Mouse (Mus musculus): ENCODE measurements around the gene Nkpd1. TPM values are rescaled to one million over a fixed set of nuclear protein-coding genes. Genes with fewer than 3 reads are reported as not detected.

Nkpd1 gene
- total RNA-seq, 4 experiments from 2014 or later, result not detected

GRCm38 (mm10) chr7:19543584-19543983 lies 25.9 kb downstream of the Nkpd1 start:
- no peak for DNase-seq (ENCODE audit: low spot score)

- DNase-seq (ENCODE audit: low spot score), result no peak
These were observed 28.4 kb downstream of the Nkpd1 start for GRCm38 (mm10) chr7:19546007-19546406.

- DNase-seq (ENCODE audit: low spot score), result no peak
These were observed 29.8 kb downstream of the Nkpd1 start for GRCm38 (mm10) chr7:19547344-19547969.

GRCm38 (mm10) chr7:19549394-19549793 lies 31.8 kb downstream of the Nkpd1 start:
- no peak for DNase-seq (ENCODE audit: low spot score)

- DNase-seq (ENCODE audit: low spot score), result no peak
These were observed 34.0 kb downstream of the Nkpd1 start for GRCm38 (mm10) chr7:19551634-19552033.

- no peak for DNase-seq (ENCODE audit: low spot score)
These were observed 34.8 kb downstream of the Nkpd1 start for GRCm38 (mm10) chr7:19552443-19552842.

GRCm38 (mm10) chr7:19554168-19554567 lies 36.5 kb downstream of the Nkpd1 start:
- no peak for DNase-seq (ENCODE audit: low spot score)

GRCm38 (mm10) chr7:19557086-19557485 lies 39.4 kb downstream of the Nkpd1 start:
- no peak for DNase-seq (ENCODE audit: low spot score)

GRCm38 (mm10) chr7:19557982-19558900 lies 40.6 kb downstream of the Nkpd1 start:
- DNase-seq (ENCODE audit: low spot score), result no peak

- DNase-seq (ENCODE audit: low spot score), result no peak
These were observed 41.3 kb downstream of the Nkpd1 start for GRCm38 (mm10) chr7:19558965-19559364.

- DNase-seq (ENCODE audit: low spot score), result no peak
These were observed 43.0 kb downstream of the Nkpd1 start for GRCm38 (mm10) chr7:19560491-19561260.

GRCm38 (mm10) chr7:19561431-19561764 lies 43.8 kb downstream of the Nkpd1 start:
- no peak for DNase-seq (ENCODE audit: low spot score)

GRCm38 (mm10) chr7:19561765-19562642 lies 44.4 kb downstream of the Nkpd1 start:
- DNase-seq (ENCODE audit: low spot score), result peak; percentile 81

GRCm38 (mm10) chr7:19562643-19563410 lies 45.2 kb downstream of the Nkpd1 start, which contains the start of gene Ppp1r37:
TSS of gene Ppp1r37 (minus strand) at chr7:19563076.
- DNase-seq (ENCODE audit: low spot score), result no peak

GRCm38 (mm10) chr7:19563884-19564283 lies 46.2 kb downstream of the Nkpd1 start:
- DNase-seq (ENCODE audit: low spot score), result no peak

GRCm38 (mm10) chr7:19564455-19564854 lies 46.8 kb downstream of the Nkpd1 start:
- no peak for DNase-seq (ENCODE audit: low spot score)

GRCm38 (mm10) chr7:19565803-19566202 lies 48.2 kb downstream of the Nkpd1 start:
- no peak for DNase-seq (ENCODE audit: low spot score)

GRCm38 (mm10) chr7:19567426-19567825 lies 49.8 kb downstream of the Nkpd1 start:
- DNase-seq (ENCODE audit: low spot score), result no peak

- DNase-seq (ENCODE audit: low spot score), result no peak
These were observed 52.0 kb downstream of the Nkpd1 start for GRCm38 (mm10) chr7:19569647-19570046.
